Mouse (Mus musculus) heart, embryonic 12.5 days (tissue): ENCODE measurements around the gene Foxp1. TPM values are rescaled to one million over a fixed set of nuclear protein-coding genes. Genes with fewer than 3 reads are reported as not detected.
A peak's percentile ranks its signal among the peaks of the same experiment; 100 is the strongest.

Source experiments
- ATAC-seq: fragments of 200-750 bp; cut with Nextera tagmentation; 2 replicates; pipeline ENCODE4 v1.8.0; 2017; ENCODE audit warnings: moderate TSS enrichment, moderate library complexity; ENCODE audit not compliant: insufficient number of reproducible peaks, low FRiP score
- H3K27ac ChIP-seq: fragments of 300-500 bp; sonication (generic); 2 replicates; pipeline ENCODE4 v1.5.1; 2016; ENCODE audit warnings: mild to moderate bottlenecking, moderate library complexity; ENCODE audit not compliant: poor library complexity, severe bottlenecking
- H3K27me3 ChIP-seq: fragments of 300-500 bp; sonication (generic); replicated peaks from 2 replicates; pipeline ENCODE4 v1.6.1; 2016; ENCODE audit warnings: mild to moderate bottlenecking, moderate library complexity
- H3K36me3 ChIP-seq: fragments of 300-500 bp; sonication (generic); 2 replicates; pipeline ENCODE4 v1.6.1; 2016; ENCODE audit warnings: mild to moderate bottlenecking, moderate library complexity
- H3K4me1 ChIP-seq: fragments of 300-500 bp; sonication (generic); replicated peaks from 2 replicates; pipeline ENCODE4 v1.6.1; 2016; ENCODE audit warnings: mild to moderate bottlenecking
- H3K4me2 ChIP-seq: fragments of 300-500 bp; sonication (generic); 2 replicates; pipeline ENCODE4 v1.6.1; 2016; ENCODE audit warnings: mild to moderate bottlenecking, moderate library complexity
- H3K4me3 ChIP-seq: fragments of 300-500 bp; sonication (generic); 2 replicates; pipeline ENCODE4 v1.5.1; 2016; ENCODE audit warnings: mild to moderate bottlenecking
- H3K9ac ChIP-seq: fragments of 300-500 bp; sonication (generic); 2 replicates; pipeline ENCODE4 v1.6.1; 2016; ENCODE audit warnings: mild to moderate bottlenecking, moderate library complexity
- H3K9me3 ChIP-seq: fragments of 300-500 bp; sonication (generic); replicated peaks from 2 replicates; pipeline ENCODE4 v1.6.1; 2016; ENCODE audit warnings: mild to moderate bottlenecking, moderate library complexity
- WGBS: fragments of 180-500 bp; shearing (Covaris S2); methylation state at CpG from one replicate; pipeline ENCODE4 v1.1.7; 2016; 5-methylcytosine and 5-hydroxymethylcytosine counted together
- polyA plus RNA-seq: library from polyadenylated mRNA; unstranded; fragments of >200 nt; fragmentation: Nextera tagmentation; extraction: Ambion mirVana; gene quantifications from 2 replicates; pipeline ENCODE4 v1.2.1, GENCODE M21; 2016

Foxp1 gene
- polyA plus RNA-seq, 1 experiment from 2014 or later: 91.1 TPM

- H3K4me1 ChIP-seq: peaks cover 40% of the 10 kb centered on the region
- H3K27me3 ChIP-seq: no peaks in the 10 kb centered on the region
- H3K9ac ChIP-seq: no peak overlapping the region
- H3K4me3 ChIP-seq: no peak overlapping the region
- no peak for ATAC-seq
- WGBS: 66% methylated on average over 19 of the region's 19 CpGs
- H3K36me3 ChIP-seq: no peaks in the 10 kb centered on the region
- H3K9me3 ChIP-seq: no peaks in the 10 kb centered on the region
- no peak overlapping the region for H3K4me2 ChIP-seq
- H3K27ac ChIP-seq: no peak overlapping the region
These were observed 147.9 kb downstream of the Foxp1 start for GRCm38 (mm10) chr6:99374448-99375271.

GRCm38 (mm10) chr6:99372427-99372826 is 150.1 kb downstream of the Foxp1 start:
- 50% methylated on average over 5 of the region's 5 CpGs for WGBS
- ATAC-seq: no peak
- H3K4me2 ChIP-seq: no peak overlapping the region

GRCm38 (mm10) chr6:99372016-99372415 is 150.5 kb downstream of the Foxp1 start:
- no peaks in the 10 kb centered on the region for H3K9me3 ChIP-seq
- ATAC-seq: no peak

More at GRCm38 (mm10) chr6:99372427-99372826, 150.1 kb downstream of the Foxp1 start:
- no peaks in the 10 kb centered on the region for H3K36me3 ChIP-seq
- H3K9ac ChIP-seq: no peak overlapping the region
- H3K4me1 ChIP-seq: peaks cover 51% of the 10 kb centered on the region
- no peak overlapping the region for H3K27ac ChIP-seq
- H3K9me3 ChIP-seq: no peaks in the 10 kb centered on the region
- no peak overlapping the region for H3K4me3 ChIP-seq
- no peaks in the 10 kb centered on the region for H3K27me3 ChIP-seq

GRCm38 (mm10) chr6:99369931-99370330 is 152.6 kb downstream of the Foxp1 start:
- ATAC-seq: no peak
- H3K4me2 ChIP-seq: no peak overlapping the region
- H3K4me1 ChIP-seq: peaks cover 30% of the 10 kb centered on the region
- no peaks in the 10 kb centered on the region for H3K9me3 ChIP-seq
- H3K4me3 ChIP-seq: no peak overlapping the region
- WGBS: 83% methylated on average over 2 of the region's 2 CpGs
- H3K27ac ChIP-seq: no peak overlapping the region
- no peaks in the 10 kb centered on the region for H3K27me3 ChIP-seq
- H3K9ac ChIP-seq: no peak overlapping the region
- H3K36me3 ChIP-seq: no peaks in the 10 kb centered on the region

More at GRCm38 (mm10) chr6:99372016-99372415, 150.5 kb downstream of the Foxp1 start:
- Histone ChIP-seq H3K27me3 (no peaks in the 10 kb centered on the region), H3K4me3 (no peak overlapping the region), H3K4me2 (no peak overlapping the region), H3K4me1 (peaks cover 47% of the 10 kb centered on the region), H3K9ac (no peak overlapping the region), H3K36me3 (no peaks in the 10 kb centered on the region), H3K27ac (no peak overlapping the region)
- WGBS: 89% methylated on average over 6 of the region's 6 CpGs

GRCm38 (mm10) chr6:99369156-99369555 is 153.4 kb downstream of the Foxp1 start:
- no peak for ATAC-seq
- Histone ChIP-seq H3K4me1 (peaks cover 22% of the 10 kb centered on the region), H3K9ac (no peak overlapping the region), H3K27me3 (no peaks in the 10 kb centered on the region), H3K9me3 (no peaks in the 10 kb centered on the region), H3K4me3 (no peak overlapping the region), H3K36me3 (no peaks in the 10 kb centered on the region), H3K4me2 (no peak overlapping the region), H3K27ac (no peak overlapping the region)
- 81% methylated on average over 3 of the region's 3 CpGs for WGBS

- no peaks in the 10 kb centered on the region for H3K27me3 ChIP-seq
- WGBS: 42% methylated on average over 4 of the region's 4 CpGs
- H3K4me1 ChIP-seq: peaks cover 20% of the 10 kb centered on the region
- no peak overlapping the region for H3K9ac ChIP-seq
- no peaks in the 10 kb centered on the region for H3K9me3 ChIP-seq
- ATAC-seq: no peak
- H3K4me3 ChIP-seq: no peak overlapping the region
- H3K27ac ChIP-seq: no peak overlapping the region
- no peaks in the 10 kb centered on the region for H3K36me3 ChIP-seq
- no peak overlapping the region for H3K4me2 ChIP-seq
These were observed 154.3 kb downstream of the Foxp1 start for GRCm38 (mm10) chr6:99368118-99368753.

- ATAC-seq: no peak
- Histone ChIP-seq H3K4me2 (no peak overlapping the region), H3K27me3 (no peaks in the 10 kb centered on the region), H3K27ac (no peak overlapping the region), H3K9me3 (no peaks in the 10 kb centered on the region), H3K4me3 (no peak overlapping the region), H3K9ac (no peak overlapping the region), H3K4me1 (peaks cover 27% of the 10 kb centered on the region), H3K36me3 (no peaks in the 10 kb centered on the region)
- WGBS: 65% methylated on average over 6 of the region's 6 CpGs
These were observed 158.0 kb downstream of the Foxp1 start for GRCm38 (mm10) chr6:99364545-99364944.

GRCm38 (mm10) chr6:99360581-99360980 is 161.9 kb downstream of the Foxp1 start:
- Histone ChIP-seq H3K27ac (peak overlapping the region; percentile 41; the same call in 1 of the 2 replicates), H3K4me1 (peaks cover 29% of the 10 kb centered on the region), H3K4me2 (no peak overlapping the region), H3K9me3 (no peaks in the 10 kb centered on the region), H3K9ac (no peak overlapping the region), H3K36me3 (no peaks in the 10 kb centered on the region), H3K27me3 (no peaks in the 10 kb centered on the region), H3K4me3 (no peak overlapping the region)
- WGBS: 68% methylated on average over 4 of the region's 4 CpGs
- ATAC-seq: no peak

GRCm38 (mm10) chr6:99359765-99360499 is 162.6 kb downstream of the Foxp1 start:
- ATAC-seq: no peak
- 58% methylated on average over 6 of the region's 6 CpGs for WGBS
- H3K27me3 ChIP-seq: no peaks in the 10 kb centered on the region
- H3K27ac ChIP-seq: peak overlapping the region; percentile 62
- no peaks in the 10 kb centered on the region for H3K36me3 ChIP-seq
- no peak overlapping the region for H3K9ac ChIP-seq
- H3K4me2 ChIP-seq: no peak overlapping the region
- no peak overlapping the region for H3K4me3 ChIP-seq
- H3K4me1 ChIP-seq: peaks cover 34% of the 10 kb centered on the region
- H3K9me3 ChIP-seq: no peaks in the 10 kb centered on the region

GRCm38 (mm10) chr6:99359036-99359698 is 163.4 kb downstream of the Foxp1 start:
- WGBS: 72% methylated on average over 9 of the region's 9 CpGs
- no peaks in the 10 kb centered on the region for H3K36me3 ChIP-seq
- H3K4me2 ChIP-seq: no peak overlapping the region
- ATAC-seq: no peak
- H3K9ac ChIP-seq: no peak overlapping the region
- peaks cover 40% of the 10 kb centered on the region for H3K4me1 ChIP-seq
- H3K9me3 ChIP-seq: no peaks in the 10 kb centered on the region
- H3K4me3 ChIP-seq: no peak overlapping the region
- no peaks in the 10 kb centered on the region for H3K27me3 ChIP-seq
- peak overlapping the region; percentile 62 for H3K27ac ChIP-seq

GRCm38 (mm10) chr6:99357931-99358330 is 164.6 kb downstream of the Foxp1 start:
- H3K36me3 ChIP-seq: no peaks in the 10 kb centered on the region
- H3K27me3 ChIP-seq: no peaks in the 10 kb centered on the region
- no peak overlapping the region for H3K9ac ChIP-seq
- H3K4me2 ChIP-seq: no peak overlapping the region
- WGBS: 83% methylated on average over 2 of the region's 2 CpGs
- H3K9me3 ChIP-seq: no peaks in the 10 kb centered on the region
- H3K4me1 ChIP-seq: peaks cover 47% of the 10 kb centered on the region
- no peak for ATAC-seq
- no peak overlapping the region for H3K4me3 ChIP-seq
- H3K27ac ChIP-seq: no peak overlapping the region
